Mouse (Mus musculus) CH12.LX (cell line): ENCODE results near the gene Fcer1g. TPM values are rescaled to one million over a fixed set of nuclear protein-coding genes. Genes with fewer than 3 reads are reported as not detected.
A peak's percentile ranks its signal among the peaks of the same experiment; 100 is the strongest.

Source experiments
- DNase-seq: peaks from one replicate; pipeline ENCODE4 v3.0.0-alpha.2; 2013; ENCODE audit errors: extremely low read depth
- H3K27ac ChIP-seq: 2 replicates; pipeline ENCODE4 v1.5.1; 2012; ENCODE audit warnings: low read depth, mild to moderate bottlenecking, control low read depth, moderate library complexity; ENCODE audit not compliant: insufficient read depth
- H3K27me3 ChIP-seq: replicated peaks from 2 replicates; pipeline ENCODE3; 2012; ENCODE audit warnings: inconsistent platforms
- H3K36me3 ChIP-seq, 2 experiments: replicated peaks in 1 of 2; 2 replicates each; pipeline versions ENCODE3 to v1.6.1; 2012; ENCODE audit warnings: inconsistent platforms in 1 of 2, low read length in 1 of 2, mild to moderate bottlenecking in 1 of 2, mixed read lengths in 1 of 2, moderate library complexity in 1 of 2; ENCODE audit not compliant: control insufficient read depth in 1 of 2, insufficient read depth in 1 of 2
- H3K4me1 ChIP-seq, 2 experiments: 2 replicates each; pipeline ENCODE4 v1.6.1; 2012; ENCODE audit warnings: inconsistent platforms in 1 of 2, moderate library complexity in 1 of 2; ENCODE audit not compliant: insufficient read depth in 2 of 2, control insufficient read depth in 1 of 2
- H3K4me2 ChIP-seq: 2 replicates; pipeline ENCODE4 v1.6.1; 2012; ENCODE audit warnings: low read depth, mild to moderate bottlenecking, control low read depth; ENCODE audit not compliant: poor library complexity, insufficient read depth, severe bottlenecking
- H3K4me3 ChIP-seq, 3 experiments: fragments of 150-350 bp in 1 of 3; sonication (generic) in 1 of 3; replicated peaks in 1 of 3; 2 replicates each; pipeline versions ENCODE3 to v1.5.1; 2011 to 2012; ENCODE audit warnings: low read depth in 2 of 3, low read length in 2 of 3, mild to moderate bottlenecking in 2 of 3, moderate library complexity in 2 of 3, control low read depth in 1 of 3, improper control_type of control experiment in 1 of 3, inconsistent platforms in 1 of 3, mixed read lengths in 1 of 3; ENCODE audit not compliant: poor library complexity in 1 of 3
- H3K79me2 ChIP-seq: replicated peaks from 2 replicates; pipeline ENCODE4 v1.6.1; 2012; ENCODE audit warnings: mild to moderate bottlenecking, moderate library complexity; ENCODE audit not compliant: control insufficient read depth, poor library complexity, insufficient read depth, severe bottlenecking; ENCODE audit errors: extremely low read depth
- H3K9ac ChIP-seq: 2 replicates; pipeline ENCODE4 v1.6.1; 2012; ENCODE audit warnings: low read depth, mild to moderate bottlenecking, control low read depth, moderate library complexity; ENCODE audit not compliant: insufficient read depth
- H3K9me3 ChIP-seq: replicated peaks from 2 replicates; pipeline ENCODE3; 2012; ENCODE audit warnings: low read length, inconsistent platforms, mixed read lengths
- ELF1 ChIP-seq: IDR thresholded peaks from 2 replicates; pipeline ENCODE4 v1.6.1; 2014; ENCODE audit warnings: low read depth, mild to moderate bottlenecking, inconsistent platforms, low read length, improper control_type of control experiment
- IRF4 ChIP-seq: IDR thresholded peaks from 2 replicates; pipeline ENCODE4 v1.6.1; 2014; ENCODE audit warnings: low read depth, mild to moderate bottlenecking, inconsistent platforms, low read length, improper control_type of control experiment
- JUND ChIP-seq: conservative IDR thresholded peaks from 2 replicates; pipeline ENCODE4 v1.6.1; 2011; ENCODE audit warnings: low read depth, low read length, improper control_type of control experiment
- MAFK ChIP-seq: IDR thresholded peaks from 2 replicates; pipeline ENCODE4 v1.6.1; 2011; ENCODE audit warnings: low read length, improper control_type of control experiment; ENCODE audit not compliant: insufficient replicate concordance
- MAX ChIP-seq: IDR thresholded peaks from 2 replicates; pipeline ENCODE4 v1.6.1; 2011; ENCODE audit warnings: low read length, improper control_type of control experiment
- MYC ChIP-seq: IDR thresholded peaks from 2 replicates; pipeline ENCODE4 v1.6.1; 2011; ENCODE audit warnings: low read depth, mild to moderate bottlenecking, improper control_type of control experiment, low read length
- NELFE ChIP-seq: IDR thresholded peaks from 2 replicates; pipeline ENCODE4 v1.6.1; 2011; ENCODE audit warnings: low read depth, low read length, improper control_type of control experiment
- NRF1 ChIP-seq: IDR thresholded peaks from 2 replicates; pipeline ENCODE4 v1.6.1; 2014; ENCODE audit warnings: low read depth, mild to moderate bottlenecking, inconsistent platforms, low read length, improper control_type of control experiment, moderate library complexity
- POLR2A ChIP-seq: IDR thresholded peaks from 2 replicates; pipeline ENCODE4 v1.6.1; 2011; ENCODE audit warnings: low read depth, mild to moderate bottlenecking, improper control_type of control experiment, low read length
- RAD21 ChIP-seq: IDR thresholded peaks from 2 replicates; pipeline ENCODE4 v1.6.1; 2011; ENCODE audit warnings: low read depth, mild to moderate bottlenecking, low read length, improper control_type of control experiment, moderate library complexity
- TBP ChIP-seq: conservative IDR thresholded peaks from 2 replicates; pipeline ENCODE4 v1.6.1; 2011; ENCODE audit warnings: low read depth, low read length, improper control_type of control experiment
- USF2 ChIP-seq: conservative IDR thresholded peaks from 2 replicates; pipeline ENCODE4 v1.6.1; 2011; ENCODE audit warnings: low read depth, low read length, improper control_type of control experiment
- ZKSCAN1 ChIP-seq: IDR thresholded peaks from 2 replicates; pipeline ENCODE4 v1.6.1; 2012; ENCODE audit warnings: low read depth, inconsistent platforms, low read length, improper control_type of control experiment, borderline replicate concordance
- ZNF384 ChIP-seq: IDR thresholded peaks from 2 replicates; pipeline ENCODE4 v1.6.1; 2012; ENCODE audit warnings: low read depth, low read length, improper control_type of control experiment, inconsistent platforms
- dilution Hi-C: fragments of 300-500 bp; cut with MboI; formaldehyde crosslinking; loops from 2 replicates; pipeline ENCODE4 v1.14.3; 2020; ENCODE audit warnings: low sequenced_read_pairs; ENCODE audit not compliant: extremely low pct_unique_long_range_greater_than_20kb, extremely low pct_ligation_motif_present
- in situ Hi-C: fragments of 300-500 bp; cut with MboI; formaldehyde crosslinking; loops from 3 replicates; pipeline ENCODE4 v1.14.3; 2019; ENCODE audit warnings: low sequenced_read_pairs, low pct_ligation_motif_present, low pct_unique_long_range_greater_than_20kb, mixed read lengths
- polyA plus RNA-seq: library from polyadenylated mRNA; unstranded; fragments of >175 nt; gene quantifications from 2 replicates; pipeline ENCODE4 v1.2.1, GENCODE M21; 2012; ENCODE audit warnings: low read depth; ENCODE audit not compliant: insufficient read length
- total RNA-seq, 2 experiments: library from RNA; depleted of rRNA; stranded (reverse); fragments of 300-350 nt in 1 of 2; fragments of >200 nt in 1 of 2; gene quantifications; 2 replicates each; pipeline ENCODE4 v1.2.3; 2012 to 2014

Fcer1g gene
- total RNA-seq (2012; rRNA removed) (10.1 and 13.6 TPM in 2 replicates), total RNA-seq (2014; rRNA removed) (22.7 and 31.3 TPM in 2 replicates), polyA plus RNA-seq (35.6 and 51.2 TPM in 2 replicates)

- H3K9ac ChIP-seq: no peak within 1 kb of the TSS
Observed at GRCm38 (mm10) chr1:171234126-171234525, at the start of gene Fcer1g. TSS of gene Fcer1g (minus strand) at chr1:171234365.

GRCm38 (mm10) chr1:171283188-171284160 lies 49.3 kb upstream of the Fcer1g start:
- in situ Hi-C loops: no loop called here
- no peak for DNase-seq
- dilution Hi-C loops: no loop called here
- Histone ChIP-seq H3K9me3 (no peaks in the 10 kb centered on the region), H3K36me3 (peaks cover 24 to 61% of the 10 kb centered on the region in 2 experiments), H3K4me2 (no peak overlapping the region), H3K27ac (no peak overlapping the region), H3K4me3 (no peak overlapping the region), H3K79me2 (0 out of 2 replicates have a peak, but pooled peaks cover 3% of the 10 kb centered on the region), H3K9ac (no peak overlapping the region), H3K27me3 (no peaks in the 10 kb centered on the region), H3K4me1 (peaks cover 5 to 43% of the 10 kb centered on the region in 2 experiments; a peak in 3 of 4 replicates)
- TF ChIP-seq MAX (no peak), MYC (no peak), POLR2A (no peak), MAFK (no peak), RAD21 (no peak), USF2 (no peak), JUND (no peak), IRF4 (no peak), TBP (no peak)

More at GRCm38 (mm10) chr1:171234126-171234525, at the start of gene Fcer1g:
- H3K79me2 ChIP-seq: no peaks in the 10 kb centered on the region
- in situ Hi-C loops (no loop called here), dilution Hi-C loops (no loop called here)
- H3K4me3 ChIP-seq: peak within 1 kb of the TSS; percentile 41 to 49 (median 43)
- H3K27ac ChIP-seq: no peak within 1 kb of the TSS
- H3K27me3 ChIP-seq: no peaks in the 10 kb centered on the region
- TF ChIP-seq USF2: no peak
- no peak for TF ChIP-seq ZKSCAN1
- TF ChIP-seq ZNF384: no peak
- TF ChIP-seq NELFE: 0 out of 2 replicates have a peak, but pooled peaks have one; percentile 7
- TF ChIP-seq NRF1: peak; percentile 69
- peak; percentile 47 for TF ChIP-seq ELF1
- H3K9me3 ChIP-seq: no peaks in the 10 kb centered on the region
- peaks cover 11 to 57% of the 10 kb centered on the region in 2 experiments for H3K4me1 ChIP-seq
- DNase-seq: peak; percentile 31
- H3K36me3 ChIP-seq: peaks cover 50 to 61% of the 10 kb centered on the region in 2 experiments
- no peak within 1 kb of the TSS for H3K4me2 ChIP-seq
